Mouse (Mus musculus): ENCODE results near the gene Tmod4. TPM values are rescaled to one million over a fixed set of nuclear protein-coding genes. Genes with fewer than 3 reads are reported as not detected.

Tmod4 gene
- total RNA-seq, 2 experiments from 2014 or later, result 0.83 to 1.5 TPM

GRCm38 (mm10) chr3:95172526-95173255 lies 48.4 kb downstream of the Tmod4 start:
- DNase-seq (ENCODE audit: low spot score in 2 of 2), result no peak

GRCm38 (mm10) chr3:95173256-95173949 lies 49.1 kb downstream of the Tmod4 start:
- DNase-seq (ENCODE audit: low spot score in 2 of 2), result peak in 1 of 2 experiments; percentile 36

GRCm38 (mm10) chr3:95174011-95174592 lies 49.8 kb downstream of the Tmod4 start:
- DNase-seq (ENCODE audit: low spot score in 2 of 2), result peak; percentile 75 to 81

GRCm38 (mm10) chr3:95176500-95176899 lies 52.2 kb downstream of the Tmod4 start:
- DNase-seq (ENCODE audit: low spot score in 2 of 2), result no peak

- no peak for DNase-seq (ENCODE audit: low spot score in 2 of 2)
These were observed 53.3 kb downstream of the Tmod4 start for GRCm38 (mm10) chr3:95177583-95177982.

Small RNAs within 50 kb of the gene (microRNA-seq; reads per million reads assigned to microRNA genes)
- 0 reads per million in 2 experiments for gene Mir8099-1

Other genes with a start within 250 kb of the Tmod4 start
- gene Psmb4, start 237.5 kb upstream of the Tmod4 start, total RNA-seq (2021), result 100 to 1,000 TPM; 271 to 301 TPM
- gene Selenbp1, start 191.4 kb upstream of the Tmod4 start, total RNA-seq (2021), result 1 to 10 TPM; 7.2 to 7.6 TPM
- gene Rfx5, start 170.4 kb upstream of the Tmod4 start, total RNA-seq (2021), result 10 to 100 TPM; 19.8 to 23.4 TPM
- gene Pi4kb, start 149.7 kb upstream of the Tmod4 start, total RNA-seq (2021), result 10 to 100 TPM; 52.3 to 54.4 TPM
- gene Zfp687, start 109.0 kb upstream of the Tmod4 start, total RNA-seq (2021), result 10 to 100 TPM; 26.6 to 28.6 TPM
- gene Psmd4, start 81.9 kb upstream of the Tmod4 start, total RNA-seq (2021), result 100 to 1,000 TPM; 155 TPM
- gene Pip5k1a, start 17.5 kb upstream of the Tmod4 start, total RNA-seq (2021), result 10 to 100 TPM; 46.3 to 51.5 TPM
- gene Vps72, start 13.5 kb upstream of the Tmod4 start, total RNA-seq (2021), result 10 to 100 TPM; 40.8 to 45.3 TPM
- gene Scnm1, start 9.5 kb downstream of the Tmod4 start, total RNA-seq (2021), result 10 to 100 TPM; 39.6 to 41.2 TPM
- 10 to 100 TPM; 22.5 to 22.8 TPM for gene Lysmd1, start 9.6 kb downstream of the Tmod4 start, total RNA-seq (2021)
- gene Tnfaip8l2, start 17.9 kb downstream of the Tmod4 start, total RNA-seq (2021), result 1 to 10 TPM; 2.3 to 3.0 TPM
- gene Sema6c, start 36.0 kb downstream of the Tmod4 start, total RNA-seq (2021), result 10 to 100 TPM; 48.6 to 52.6 TPM
- 10 to 100 TPM; 10.5 to 11.8 TPM for gene Gabpb2, start 93.4 kb downstream of the Tmod4 start, total RNA-seq (2021)
- gene Cdc42se1, start 104.3 kb downstream of the Tmod4 start, total RNA-seq (2021), result 10 to 100 TPM; 85.9 to 87.3 TPM
- gene Mllt11, start 107.7 kb downstream of the Tmod4 start, total RNA-seq (2021), result 100 to 1,000 TPM; 496 to 516 TPM
- not detected for gene Gm128, start 117.1 kb downstream of the Tmod4 start, total RNA-seq (2021)
- gene Bnipl, start 126.7 kb downstream of the Tmod4 start, total RNA-seq (2021), result under 1 TPM in 1 of 2 experiments, not detected in 1; 0.46 TPM
- 10 to 100 TPM; 26.2 to 28.5 TPM for gene Mindy1, start 156.9 kb downstream of the Tmod4 start, total RNA-seq (2021)
- gene Prune1, start 157.6 kb downstream of the Tmod4 start, total RNA-seq (2021), result 10 to 100 TPM; 26.8 to 26.9 TPM
- gene Anxa9, start 182.7 kb downstream of the Tmod4 start, total RNA-seq (2021), result under 1 TPM; 0.51 to 0.95 TPM
- 10 to 100 TPM; 60.8 to 62.0 TPM for gene Cers2, start 190.3 kb downstream of the Tmod4 start, total RNA-seq (2021)
- gene Setdb1, start 232.7 kb downstream of the Tmod4 start, total RNA-seq (2021), result 10 to 100 TPM; 40.7 to 40.8 TPM

Data from layer of hippocampus, postnatal 14 days (tissue).